Comparison of ENCODE assay signal across 17 mouse cellular contexts in the genomic region with DNA sequence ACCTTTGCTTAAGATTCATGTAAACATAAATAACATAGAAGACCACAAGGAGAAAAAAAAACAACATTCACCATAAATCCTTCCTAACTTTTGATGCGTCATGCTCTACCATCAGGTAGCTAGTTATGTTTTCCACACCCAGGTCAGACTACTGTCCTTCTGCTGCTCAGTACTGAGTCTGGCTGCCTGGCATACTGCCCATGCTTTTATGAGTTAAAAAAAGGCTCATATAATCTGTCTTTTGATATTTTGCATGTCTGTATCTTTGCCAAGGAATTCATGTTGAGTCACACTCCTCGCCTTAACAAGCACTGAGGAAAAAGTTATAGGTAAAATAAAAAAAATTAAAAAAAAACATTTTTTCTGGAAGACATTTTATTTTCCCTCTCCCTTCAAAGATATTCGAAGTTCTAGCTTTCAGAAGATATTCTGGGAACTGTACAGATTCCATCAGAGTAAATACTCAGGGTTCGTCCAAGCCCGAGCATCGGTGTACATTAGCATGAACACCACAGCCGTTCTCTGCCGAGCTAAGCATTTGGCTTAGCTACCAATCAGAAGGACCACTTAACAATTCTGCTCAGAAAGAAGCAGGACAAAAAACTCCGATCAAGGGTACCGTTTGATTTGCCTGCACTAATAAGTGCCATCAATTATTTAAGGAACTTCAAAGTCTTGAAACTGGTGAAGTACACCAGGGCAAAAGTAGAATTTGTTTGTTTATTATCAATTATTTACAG. TPM values are rescaled to one million over a fixed set of nuclear protein-coding genes. Genes with fewer than 3 reads are reported as not detected.
DNase-seq lines count a peak whose midpoint lies in the region; ATAC-seq and TF ChIP-seq lines count a peak whose summit lies in the region.
"Had no signal": no experiment of that assay in that cellular context is flagged by ENCODE, and none has a peak within 500 bp of the region (broad histone marks: within the 10 kb centered on the region; RNA-seq: fewer than 3 reads in every experiment).

No protein-coding gene starts in this region.

- no peak overlapping the region for H3K4me2 ChIP-seq in forebrain, embryonic 14.5 days (ENCODE audit: low read length)
- H3K4me2 ChIP-seq in midbrain, embryonic 16.5 days (ENCODE audit: low read length), result no peak overlapping the region
- H3K4me2 ChIP-seq in midbrain, postnatal 0 days (ENCODE audit: low read depth, low read length, poor library complexity, severe bottlenecking), result no peak overlapping the region
- H3K4me2 ChIP-seq: heart, embryonic 15.5 days; liver, embryonic 15.5 days had no signal

- WGBS in forebrain, embryonic 14.5 days, result 30% methylated on average over 10 of the region's 10 CpGs
- WGBS in forebrain, embryonic 10.5 days, result 76% methylated on average over 10 of the region's 10 CpGs
- 55% methylated on average over 10 of the region's 10 CpGs for WGBS in midbrain, embryonic 16.5 days
- 52% methylated on average over 10 of the region's 10 CpGs for WGBS in midbrain, postnatal 0 days

- H3K9me3 ChIP-seq in forebrain, embryonic 14.5 days (replicated peaks; ENCODE audit: control insufficient read depth, low read length), result no peaks in the 10 kb centered on the region
- no peaks in the 10 kb centered on the region for H3K9me3 ChIP-seq in forebrain, embryonic 10.5 days
- no peaks in the 10 kb centered on the region for H3K9me3 ChIP-seq in midbrain, embryonic 16.5 days (replicated peaks; ENCODE audit: control insufficient read depth, low read length, poor library complexity, severe bottlenecking)
- H3K9me3 ChIP-seq in midbrain, postnatal 0 days (ENCODE audit: low read length), result no peaks in the 10 kb centered on the region
- H3K9me3 ChIP-seq: heart, embryonic 15.5 days; hindbrain, embryonic 10.5 days; liver, embryonic 15.5 days had no signal

- H3K4me1 ChIP-seq in forebrain, embryonic 14.5 days (ENCODE audit: control insufficient read depth, insufficient read depth, low read length), result peaks cover 2% of the 10 kb centered on the region; the same call in 1 of the 2 replicates
- H3K4me1 ChIP-seq in forebrain, embryonic 10.5 days, result peaks cover 34% of the 10 kb centered on the region
- peaks cover 3% of the 10 kb centered on the region; the same call in 1 of the 2 replicates for H3K4me1 ChIP-seq in midbrain, embryonic 16.5 days (ENCODE audit: control insufficient read depth, insufficient read depth, low read length)
- H3K4me1 ChIP-seq in midbrain, postnatal 0 days (ENCODE audit: insufficient read depth, low read length), result no peaks in the 10 kb centered on the region
- H3K4me1 ChIP-seq: heart, embryonic 15.5 days; liver, embryonic 15.5 days had no signal

- H3K36me3 ChIP-seq in forebrain, embryonic 14.5 days (ENCODE audit: control insufficient read depth, insufficient read depth, low read length), result no peaks in the 10 kb centered on the region
- peaks cover 3% of the 10 kb centered on the region; the same call in 1 of the 2 replicates for H3K36me3 ChIP-seq in forebrain, embryonic 10.5 days (replicated peaks)
- H3K36me3 ChIP-seq in midbrain, embryonic 16.5 days (ENCODE audit: control insufficient read depth, insufficient read depth, low read length), result no peaks in the 10 kb centered on the region
- H3K36me3 ChIP-seq in midbrain, postnatal 0 days (ENCODE audit: insufficient read depth, low read length), result no peaks in the 10 kb centered on the region
- H3K36me3 ChIP-seq: heart, embryonic 15.5 days; hindbrain, embryonic 10.5 days; liver, embryonic 15.5 days had no signal

- ATAC-seq in forebrain, embryonic 14.5 days, result 0 out of 2 replicates have a peak, but pooled peaks have one; percentile 44
- ATAC-seq in midbrain, embryonic 16.5 days, result peak; percentile 54
- no peak for ATAC-seq in midbrain, postnatal 0 days (ENCODE audit: low FRiP score)

- no peak overlapping the region for H3K27ac ChIP-seq in forebrain, embryonic 14.5 days (ENCODE audit: low read depth, low read length)
- no peak overlapping the region for H3K27ac ChIP-seq in forebrain, embryonic 10.5 days
- no peak overlapping the region for H3K27ac ChIP-seq in midbrain, embryonic 16.5 days (ENCODE audit: low read length)
- H3K27ac ChIP-seq in midbrain, postnatal 0 days (ENCODE audit: low read depth, low read length), result no peak overlapping the region
- H3K27ac ChIP-seq: heart, adult 2 months; heart, embryonic 15.5 days; hindbrain, embryonic 10.5 days; liver, embryonic 15.5 days had no signal

- H3K27me3 ChIP-seq in forebrain, embryonic 14.5 days (replicated peaks; ENCODE audit: control insufficient read depth, insufficient read depth, low read length), result no peaks in the 10 kb centered on the region
- peaks cover 21% of the 10 kb centered on the region for H3K27me3 ChIP-seq in forebrain, embryonic 10.5 days (ENCODE audit: poor library complexity, severe bottlenecking)
- no peaks in the 10 kb centered on the region for H3K27me3 ChIP-seq in midbrain, embryonic 16.5 days (ENCODE audit: control insufficient read depth, insufficient read depth, low read depth, low read length)
- no peaks in the 10 kb centered on the region for H3K27me3 ChIP-seq in midbrain, postnatal 0 days (ENCODE audit: insufficient read depth, low read length)
- H3K27me3 ChIP-seq: liver, embryonic 15.5 days had no signal

- no peak overlapping the region for H3K9ac ChIP-seq in forebrain, embryonic 14.5 days (ENCODE audit: low read length)
- no peak overlapping the region for H3K9ac ChIP-seq in midbrain, embryonic 16.5 days (ENCODE audit: low read depth, low read length)
- H3K9ac ChIP-seq in midbrain, postnatal 0 days (replicated peaks; ENCODE audit: low read length, poor library complexity, severe bottlenecking), result no peak overlapping the region
- H3K9ac ChIP-seq: heart, embryonic 15.5 days; liver, embryonic 15.5 days had no signal

- TF ChIP-seq CTCF in midbrain, postnatal 0 days (IDR thresholded peaks at IDR 0.05), result no peak

- peak; percentile 52 for DNase-seq in forebrain, embryonic 14.5 days (ENCODE audit: low spot score)
- no peak for DNase-seq in forebrain, embryonic 10.5 days (ENCODE audit: extremely low spot score, low spot score)
- DNase-seq in midbrain, postnatal 0 days (ENCODE audit: low spot score), result no peak
- peak; percentile 30 for DNase-seq in brain, adult 2 months (ENCODE audit: low read depth, low spot score)
- DNase-seq in MN1 (ENCODE audit: low spot score), result no peak
- no peak for DNase-seq in Muller cell, postnatal 12 days (ENCODE audit: inconsistent ontology term)
- DNase-seq: cerebellum, adult 9-11 months; gastrocnemius, postnatal 14 days; heart, adult 2 months; left cerebral cortex, postnatal 4 days; thymus, postnatal 36 days had no signal

- no peak overlapping the region for H3K4me3 ChIP-seq in forebrain, embryonic 14.5 days (ENCODE audit: low read depth, low read length)
- H3K4me3 ChIP-seq in forebrain, embryonic 10.5 days, result no peak overlapping the region
- no peak overlapping the region for H3K4me3 ChIP-seq in midbrain, embryonic 16.5 days (ENCODE audit: low read depth, low read length)
- H3K4me3 ChIP-seq in midbrain, postnatal 0 days (ENCODE audit: low read depth, low read length), result no peak overlapping the region
- H3K4me3 ChIP-seq: heart, adult 2 months; heart, embryonic 15.5 days; hindbrain, embryonic 10.5 days; liver, embryonic 15.5 days had no signal

RNA-seq across cellular contexts. Expression of a gene that starts 51.0 kb away (rescaled TPM):
- 12.5 and 23.2 TPM in 2 replicates for polyA plus RNA-seq in forebrain, embryonic 14.5 days (2014; fragmentation: Nextera tagmentation; extraction: Ambion mirVana)
- polyA plus RNA-seq in forebrain, embryonic 10.5 days (2016; fragmentation: Nextera tagmentation; extraction: Ambion mirVana), result 39.0 and 41.4 TPM in 2 replicates
- polyA plus RNA-seq in midbrain, embryonic 16.5 days (2015; fragmentation: Nextera tagmentation; extraction: Ambion mirVana), result 33.4 and 37.4 TPM in 2 replicates
- 160 and 184 TPM in 2 replicates for total RNA-seq in midbrain, postnatal 0 days (2014; rRNA removed)
- polyA plus RNA-seq in midbrain, postnatal 0 days (2015; fragmentation: Nextera tagmentation; extraction: Ambion mirVana), result 22.9 and 25.0 TPM in 2 replicates
- total RNA-seq: megakaryocyte-erythroid progenitor cell, adult 5-6 weeks; neutrophil, adult 5-6 weeks had no signal

Comparison
In these comparisons a context has a peak if more than half of its experiments do, and no peak if none do; other contexts are left out.
1. DNase-seq: peak in forebrain, embryonic 14.5 days (single experiment) and brain, adult 2 months (single experiment); none in forebrain, embryonic 10.5 days (single experiment), midbrain, postnatal 0 days (single experiment), MN1 (single experiment) and Muller cell, postnatal 12 days (single experiment).